Mouse (Mus musculus): Measurements from ENCODE around the gene Adora3. TPM values are rescaled to one million over a fixed set of nuclear protein-coding genes. Genes with fewer than 3 reads are reported as not detected.

Adora3 gene
- total RNA-seq, 2 experiments from 2014 or later = not detected

- ATAC-seq (replicated peaks; ENCODE audit: low FRiP score, low TSS enrichment, poor library complexity, severe bottlenecking) = peak; percentile 27; the same call in 1 of the 2 replicates
Observed at GRCm38 (mm10) chr3:105924616-105925015, 54.0 kb downstream of the Adora3 start.

- no peak for ATAC-seq (replicated peaks; ENCODE audit: low FRiP score, low TSS enrichment, poor library complexity, severe bottlenecking)
Observed at GRCm38 (mm10) chr3:105927561-105928194, 57.0 kb downstream of the Adora3 start.

- no peak for ATAC-seq (replicated peaks; ENCODE audit: low FRiP score, low TSS enrichment, poor library complexity, severe bottlenecking)
Observed at GRCm38 (mm10) chr3:105928195-105928569, 57.5 kb downstream of the Adora3 start.

GRCm38 (mm10) chr3:105928781-105929180, 58.1 kb downstream of the Adora3 start:
- ATAC-seq (replicated peaks; ENCODE audit: low FRiP score, low TSS enrichment, poor library complexity, severe bottlenecking) = no peak

- ATAC-seq (replicated peaks; ENCODE audit: low FRiP score, low TSS enrichment, poor library complexity, severe bottlenecking) = no peak
Observed at GRCm38 (mm10) chr3:105929821-105930220, 59.2 kb downstream of the Adora3 start.

GRCm38 (mm10) chr3:105931095-105931494, 60.4 kb downstream of the Adora3 start:
- ATAC-seq (replicated peaks; ENCODE audit: low FRiP score, low TSS enrichment, poor library complexity, severe bottlenecking) = no peak

- peak; percentile 59 for ATAC-seq (replicated peaks; ENCODE audit: low FRiP score, low TSS enrichment, poor library complexity, severe bottlenecking)
Observed at GRCm38 (mm10) chr3:105932240-105933071, 61.8 kb downstream of the Adora3 start, which contains the start of gene I830077J02Rik. TSS of gene I830077J02Rik (minus strand) at chr3:105932664.

GRCm38 (mm10) chr3:105933926-105934325, 63.3 kb downstream of the Adora3 start:
- no peak for ATAC-seq (replicated peaks; ENCODE audit: low FRiP score, low TSS enrichment, poor library complexity, severe bottlenecking)

GRCm38 (mm10) chr3:105935033-105935432, 64.4 kb downstream of the Adora3 start:
- ATAC-seq (replicated peaks; ENCODE audit: low FRiP score, low TSS enrichment, poor library complexity, severe bottlenecking) = no peak

GRCm38 (mm10) chr3:105936111-105936510, 65.5 kb downstream of the Adora3 start:
- ATAC-seq (replicated peaks; ENCODE audit: low FRiP score, low TSS enrichment, poor library complexity, severe bottlenecking) = no peak

GRCm38 (mm10) chr3:105951348-105951747, 80.7 kb downstream of the Adora3 start:
- ATAC-seq (replicated peaks; ENCODE audit: low FRiP score, low TSS enrichment, poor library complexity, severe bottlenecking) = no peak

GRCm38 (mm10) chr3:105957235-105957634, 86.6 kb downstream of the Adora3 start:
- no peak for ATAC-seq (replicated peaks; ENCODE audit: low FRiP score, low TSS enrichment, poor library complexity, severe bottlenecking)

GRCm38 (mm10) chr3:105958204-105958603, 87.5 kb downstream of the Adora3 start:
- no peak for ATAC-seq (replicated peaks; ENCODE audit: low FRiP score, low TSS enrichment, poor library complexity, severe bottlenecking)

Other genes starting within 250 kb of the Adora3 start
- gene Ddx20, start 183.3 kb upstream of the Adora3 start, total RNA-seq (2014; fragmentation: Nextera tagmentation) = 23.4 and 30.2 TPM in 2 replicates
- gene Ddx20, start 183.3 kb upstream of the Adora3 start, total RNA-seq (2017) = 52.0 and 54.2 TPM in 2 replicates
- 0.59 and 0.74 TPM in 2 replicates for gene Inka2, start 166.3 kb upstream of the Adora3 start, total RNA-seq (2014; fragmentation: Nextera tagmentation)
- gene Inka2, start 166.3 kb upstream of the Adora3 start, total RNA-seq (2017) = 0.15 and 0.38 TPM in 2 replicates
- 70.6 and 73.8 TPM in 2 replicates for gene Rap1a, start 69.5 kb upstream of the Adora3 start, total RNA-seq (2014; fragmentation: Nextera tagmentation)
- gene Rap1a, start 69.5 kb upstream of the Adora3 start, total RNA-seq (2017) = 91.7 and 119 TPM in 2 replicates
- gene Tmigd3, start within 50 bp of the Adora3 start, total RNA-seq (2014; fragmentation: Nextera tagmentation) = not detected in 2 replicates
- not detected in 2 replicates for gene Tmigd3, start within 50 bp of the Adora3 start, total RNA-seq (2017)
- 0.35 and 2.8 TPM in 2 replicates for gene I830077J02Rik, start 61.8 kb downstream of the Adora3 start, total RNA-seq (2014; fragmentation: Nextera tagmentation)
- gene I830077J02Rik, start 61.8 kb downstream of the Adora3 start, total RNA-seq (2017) = 0.52 and 8.0 TPM in 2 replicates
- gene Wdr77, start 88.5 kb downstream of the Adora3 start, total RNA-seq (2014; fragmentation: Nextera tagmentation) = 77.7 and 84.6 TPM in 2 replicates
- gene Wdr77, start 88.5 kb downstream of the Adora3 start, total RNA-seq (2017) = 37.0 and 37.9 TPM in 2 replicates
- gene Atp5f1, start 89.2 kb downstream of the Adora3 start, total RNA-seq (2014; fragmentation: Nextera tagmentation) = 376 and 381 TPM in 2 replicates
- 527 and 581 TPM in 2 replicates for gene Atp5f1, start 89.2 kb downstream of the Adora3 start, total RNA-seq (2017)
- gene Ovgp1, start 102.9 kb downstream of the Adora3 start, total RNA-seq (2014; fragmentation: Nextera tagmentation) = 5.9 and 7.8 TPM in 2 replicates
- 2.4 and 7.4 TPM in 2 replicates for gene Ovgp1, start 102.9 kb downstream of the Adora3 start, total RNA-seq (2017)
- gene Pifo, start 143.8 kb downstream of the Adora3 start, total RNA-seq (2014; fragmentation: Nextera tagmentation) = not detected in 2 replicates
- gene Pifo, start 143.8 kb downstream of the Adora3 start, total RNA-seq (2017) = not detected in 2 replicates
- gene Chil5, start 162.0 kb downstream of the Adora3 start, total RNA-seq (2014; fragmentation: Nextera tagmentation) = not detected in 2 replicates
- gene Chil5, start 162.0 kb downstream of the Adora3 start, total RNA-seq (2017) = not detected in 2 replicates
- not detected in 2 replicates for gene Chia1, start 242.4 kb downstream of the Adora3 start, total RNA-seq (2014; fragmentation: Nextera tagmentation)
- not detected in 2 replicates for gene Chia1, start 242.4 kb downstream of the Adora3 start, total RNA-seq (2017)